Mouse (Mus musculus) myocyte (in vitro differentiated cells): Measurements from ENCODE around the gene Trmt6. TPM values are rescaled to one million over a fixed set of nuclear protein-coding genes. Genes with fewer than 3 reads are reported as not detected.

Experiments
- H3K27me3 ChIP-seq: one replicate; pipeline ENCODE4 v1.6.1; 2011; ENCODE audit not compliant: control insufficient read depth, insufficient read depth, insufficient read length
- H3K36me3 ChIP-seq: one replicate; pipeline ENCODE4 v1.6.1; 2011; ENCODE audit not compliant: control insufficient read depth, insufficient read depth
- H3K4me2 ChIP-seq: one replicate; pipeline ENCODE4 v1.6.1; 2011; ENCODE audit warnings: low read depth, control low read depth
- H3K4me3 ChIP-seq: one replicate; pipeline ENCODE4 v1.5.1; 2011; ENCODE audit warnings: mild to moderate bottlenecking, control low read depth, moderate library complexity
- H3K79me2 ChIP-seq: one replicate; pipeline ENCODE4 v1.6.1; 2011; ENCODE audit not compliant: control insufficient read depth, insufficient read depth
- H3ac ChIP-seq: one replicate; pipeline ENCODE4 v1.6.1; 2011; ENCODE audit not compliant: control insufficient read depth, insufficient read length
- CEBPB ChIP-seq: IDR thresholded peaks from 2 replicates; pipeline ENCODE4 v1.6.1; 2011; ENCODE audit warnings: mild to moderate bottlenecking, moderate library complexity; ENCODE audit not compliant: poor library complexity, insufficient read depth, severe bottlenecking
- E2F4 ChIP-seq: IDR thresholded peaks from one replicate; pipeline ENCODE4 v1.6.1; 2011; ENCODE audit warnings: mild to moderate bottlenecking, control low read depth, moderate library complexity; ENCODE audit not compliant: insufficient read depth
- MAX ChIP-seq: IDR thresholded peaks from one replicate; pipeline ENCODE4 v1.6.1; 2011; ENCODE audit warnings: low read depth, mild to moderate bottlenecking, control low read depth
- MYOD1 ChIP-seq, 3 experiments: IDR thresholded peaks; one replicate each; pipeline ENCODE4 v1.6.1; 2011; ENCODE audit warnings: control low read depth in 2 of 3, low read depth in 2 of 3, mild to moderate bottlenecking in 2 of 3, moderate library complexity in 1 of 3; ENCODE audit not compliant: insufficient read length in 2 of 3, control insufficient read depth in 1 of 3
- MYOG ChIP-seq, 3 experiments: IDR thresholded peaks; one replicate each; pipeline ENCODE4 v1.6.1; 2011; ENCODE audit warnings: control low read depth in 2 of 3, low read depth in 2 of 3, mild to moderate bottlenecking in 2 of 3; ENCODE audit not compliant: insufficient read length in 2 of 3, control insufficient read depth in 1 of 3, insufficient read depth in 1 of 3
- POLR2A ChIP-seq: IDR thresholded peaks from one replicate; pipeline ENCODE4 v1.6.1; 2011; ENCODE audit warnings: low read depth, mild to moderate bottlenecking, control low read depth, moderate library complexity; ENCODE audit not compliant: insufficient read length
- POLR2AphosphoS2 ChIP-seq: IDR thresholded peaks from one replicate; pipeline ENCODE4 v1.6.1; 2011; ENCODE audit warnings: low read depth, control low read depth; ENCODE audit not compliant: insufficient read length
- REST ChIP-seq: IDR thresholded peaks from one replicate; pipeline ENCODE4 v1.6.1; 2011; ENCODE audit warnings: mild to moderate bottlenecking, control low read depth, moderate library complexity; ENCODE audit not compliant: insufficient read depth, insufficient read length
- SRF ChIP-seq: IDR thresholded peaks from one replicate; pipeline ENCODE4 v1.6.1; 2011; ENCODE audit warnings: low read depth; ENCODE audit not compliant: control insufficient read depth, insufficient read length
- TCF12 ChIP-seq: IDR thresholded peaks from one replicate; pipeline ENCODE4 v1.6.1; 2011; ENCODE audit warnings: mild to moderate bottlenecking, control low read depth; ENCODE audit not compliant: poor library complexity, insufficient read depth, severe bottlenecking
- TCF3 ChIP-seq: IDR thresholded peaks from one replicate; pipeline ENCODE4 v1.6.1; 2011; ENCODE audit warnings: low read depth, control low read depth; ENCODE audit not compliant: insufficient read length
- USF1 ChIP-seq: IDR thresholded peaks from one replicate; pipeline ENCODE4 v1.6.1; 2011; ENCODE audit warnings: low read depth, mild to moderate bottlenecking, control low read depth, moderate library complexity
- polyA plus RNA-seq: library from polyadenylated mRNA; unstranded; fragments of >200 nt; fragmentation: generic; extraction: Trizol; gene quantifications from one replicate; pipeline ENCODE4 v1.2.1, GENCODE M21; 2012; ENCODE audit warnings: missing spikeins

The Trmt6 gene
- 13.3 TPM for polyA plus RNA-seq

DNA sequence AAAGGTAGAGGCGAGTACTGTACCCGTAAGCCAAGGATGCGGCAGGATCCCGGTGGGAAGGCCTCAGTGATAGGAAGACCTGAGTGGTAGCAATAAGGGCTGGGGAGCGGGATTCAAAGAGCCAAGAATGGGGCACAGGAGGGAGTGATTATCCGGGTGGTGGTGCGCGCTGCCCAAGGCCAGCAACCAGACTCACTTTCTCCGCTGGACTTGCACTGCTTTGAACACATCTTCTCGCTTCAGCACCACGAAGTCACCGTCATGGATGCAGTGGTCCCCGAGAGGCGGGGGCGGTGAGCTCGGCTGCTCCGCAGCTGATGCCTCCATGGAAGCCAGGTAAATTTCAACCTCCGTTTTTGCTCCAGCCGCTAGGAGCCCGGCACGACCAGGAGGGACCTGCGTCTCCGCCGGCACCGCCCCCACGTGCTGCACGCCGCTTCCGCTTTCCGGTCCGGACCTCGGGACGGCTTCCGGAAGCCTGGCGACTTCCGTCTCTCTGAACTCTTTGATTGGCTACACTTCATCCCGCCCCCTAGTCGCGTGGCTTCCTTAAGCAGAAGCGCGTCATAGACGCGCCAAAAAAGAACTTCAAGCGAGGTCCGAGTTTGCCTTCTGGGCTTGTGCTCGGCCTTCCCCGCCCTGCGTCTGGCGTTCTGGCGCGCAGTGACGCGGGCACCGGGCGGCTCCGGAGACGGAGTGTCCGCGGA lies at the start of gene Trmt6, which contains the start of gene Mcm8:
Gene Trmt6, minus strand, starts transcription at position 448 of the 707 bp plus-strand sequence.
Gene Mcm8, plus strand, starts transcription at position 534 of the 707 bp plus-strand sequence.
- Histone ChIP-seq H3K4me2 (peak within 1 kb of the TSS; percentile 97), H3K79me2 (peaks cover 15% of the 10 kb centered on the region), H3K27me3 (no peaks in the 10 kb centered on the region), H3K4me3 (peak within 1 kb of the TSS; percentile 93), H3K36me3 (peaks cover 5% of the 10 kb centered on the region), H3ac (peak within 1 kb of the TSS; percentile 59)
- TF ChIP-seq SRF (peak; percentile 61), CEBPB (no peak), TCF12 (no peak), MYOD1 (IDR thresholded peaks at IDR 0.05; ENCODE audit: control insufficient read depth in 1 of 3, insufficient read length in 2 of 3, low read depth in 2 of 3) (no peak), POLR2A (peak; percentile 74), E2F4 (peak; percentile 88), MAX (peak; percentile 76), USF1 (peak; percentile 78), TCF3 (no peak), POLR2AphosphoS2 (peak; percentile 28), MYOG (IDR thresholded peaks at IDR 0.05; ENCODE audit: control insufficient read depth in 1 of 3, insufficient read depth in 1 of 3, insufficient read length in 2 of 3, low read depth in 2 of 3) (peak in 1 of 3 experiments; percentile 2), REST (no peak)

DNA sequence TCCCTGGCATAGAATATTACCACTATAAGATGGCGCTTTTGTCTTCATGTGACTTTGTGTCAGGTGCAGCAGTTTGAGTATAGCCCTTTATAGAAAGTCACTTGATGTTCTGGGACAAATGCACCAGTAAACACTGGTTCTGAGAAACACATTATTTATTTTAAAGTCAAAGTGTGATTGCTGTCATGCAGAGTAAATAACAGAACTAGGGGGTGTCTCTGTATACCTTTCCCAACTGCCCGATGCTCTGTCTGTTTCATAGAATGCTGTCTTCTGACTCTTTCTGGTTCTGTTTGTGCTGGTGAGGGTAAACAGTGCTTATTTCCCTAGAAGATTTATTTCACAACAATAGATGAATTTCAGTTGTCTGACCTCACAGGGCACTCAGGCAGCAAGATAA lies 47.5 kb upstream of the Trmt6 start:
- TF ChIP-seq MAX (no peak), E2F4 (no peak), TCF3 (no peak), SRF (no peak)
- no peak overlapping the region for H3ac ChIP-seq
- H3K27me3 ChIP-seq, result no peaks in the 10 kb centered on the region
- no peak overlapping the region for H3K4me3 ChIP-seq
- H3K36me3 ChIP-seq, result peaks cover 43% of the 10 kb centered on the region
- peaks cover 21% of the 10 kb centered on the region for H3K79me2 ChIP-seq
- H3K4me2 ChIP-seq, result no peak overlapping the region

DNA sequence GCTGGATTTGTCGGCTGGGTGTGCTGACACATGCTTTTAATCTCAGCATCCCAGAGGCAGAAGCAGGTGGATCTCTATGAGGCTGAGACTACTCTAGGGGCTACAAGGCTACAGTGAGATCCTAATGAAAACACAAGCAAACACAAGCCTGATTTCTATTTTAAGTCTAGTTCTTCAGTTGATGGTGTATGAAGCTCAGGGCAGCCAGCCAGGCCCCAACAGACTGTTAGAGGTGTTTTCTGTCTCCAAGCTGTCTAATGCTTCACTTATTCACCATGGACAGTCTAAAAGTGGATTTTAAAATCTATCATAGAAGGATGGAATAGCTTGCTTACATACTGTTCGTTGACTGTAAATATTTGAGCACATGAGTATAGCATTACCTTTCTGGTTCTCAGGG lies 45.6 kb upstream of the Trmt6 start:
- H3K4me3 ChIP-seq, result no peak overlapping the region
- peaks cover 40% of the 10 kb centered on the region for H3K79me2 ChIP-seq

DNA sequence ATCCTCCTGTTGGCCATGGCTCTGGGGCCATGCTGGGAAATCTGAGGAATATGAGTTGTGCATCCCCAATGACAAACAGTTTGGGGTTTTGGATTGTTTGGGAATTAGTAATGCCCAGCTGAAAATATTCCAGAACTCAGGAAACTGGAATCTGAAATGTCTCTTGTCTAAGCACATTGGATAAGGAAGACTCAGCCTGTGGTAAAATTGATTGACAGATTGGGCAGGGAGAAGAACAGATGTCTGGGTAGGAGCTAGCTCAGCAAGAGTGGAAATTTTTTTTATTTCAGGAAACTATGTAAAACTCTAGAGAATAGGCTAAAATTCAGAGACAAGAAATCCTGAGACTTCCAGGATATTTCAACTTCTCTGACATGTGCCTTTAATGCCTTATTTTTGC lies 44.6 kb upstream of the Trmt6 start:
- Histone ChIP-seq H3K36me3 (peaks cover 35% of the 10 kb centered on the region), H3ac (no peak overlapping the region), H3K27me3 (no peaks in the 10 kb centered on the region), H3K79me2 (peaks cover 50% of the 10 kb centered on the region), H3K4me2 (peak overlapping the region; percentile 43), H3K4me3 (no peak overlapping the region)
- TF ChIP-seq MYOD1 (IDR thresholded peaks at IDR 0.05; ENCODE audit: control insufficient read depth in 1 of 3, insufficient read length in 2 of 3, low read depth in 2 of 3), result no peak
- no peak for TF ChIP-seq CEBPB
- TF ChIP-seq REST, result no peak
- TF ChIP-seq SRF, result no peak
- no peak for TF ChIP-seq TCF12
- TF ChIP-seq MYOG (IDR thresholded peaks at IDR 0.05; ENCODE audit: control insufficient read depth in 1 of 3, insufficient read depth in 1 of 3, insufficient read length in 2 of 3, low read depth in 2 of 3), result no peak
- TF ChIP-seq MAX, result no peak
- no peak for TF ChIP-seq E2F4
- no peak for TF ChIP-seq POLR2AphosphoS2
- TF ChIP-seq POLR2A, result no peak
- no peak for TF ChIP-seq USF1
- no peak for TF ChIP-seq TCF3

More for the DNA sequence above, 45.6 kb upstream of the Trmt6 start:
- Histone ChIP-seq H3K4me2 (peak overlapping the region; percentile 5), H3K36me3 (peaks cover 39% of the 10 kb centered on the region), H3K27me3 (no peaks in the 10 kb centered on the region), H3ac (no peak overlapping the region)
- TF ChIP-seq TCF3 (no peak), POLR2AphosphoS2 (no peak), USF1 (no peak), TCF12 (no peak), E2F4 (no peak), REST (no peak), CEBPB (no peak), MYOG (IDR thresholded peaks at IDR 0.05; ENCODE audit: control insufficient read depth in 1 of 3, insufficient read depth in 1 of 3, insufficient read length in 2 of 3, low read depth in 2 of 3) (no peak), MAX (no peak), MYOD1 (IDR thresholded peaks at IDR 0.05; ENCODE audit: control insufficient read depth in 1 of 3, insufficient read length in 2 of 3, low read depth in 2 of 3) (no peak), SRF (no peak), POLR2A (no peak)
